Mouse (Mus musculus) lung, adult 2 months (tissue): ENCODE data around the gene 9330182L06Rik.

Experiments used
- CTCF ChIP-seq: fragments of 200-500 bp; IDR thresholded peaks from 2 replicates; pipeline ENCODE4 v1.5.1; 2011; ENCODE audit warnings: mild to moderate bottlenecking, low read length, control low read depth; ENCODE audit not compliant: insufficient read depth
- POLR2A ChIP-seq: fragments of 200-500 bp; IDR thresholded peaks from 2 replicates; pipeline ENCODE4 v1.6.1; 2011; ENCODE audit warnings: low read depth, mild to moderate bottlenecking, control low read depth, low read length, borderline replicate concordance; ENCODE audit errors: extremely low read depth

DNA sequence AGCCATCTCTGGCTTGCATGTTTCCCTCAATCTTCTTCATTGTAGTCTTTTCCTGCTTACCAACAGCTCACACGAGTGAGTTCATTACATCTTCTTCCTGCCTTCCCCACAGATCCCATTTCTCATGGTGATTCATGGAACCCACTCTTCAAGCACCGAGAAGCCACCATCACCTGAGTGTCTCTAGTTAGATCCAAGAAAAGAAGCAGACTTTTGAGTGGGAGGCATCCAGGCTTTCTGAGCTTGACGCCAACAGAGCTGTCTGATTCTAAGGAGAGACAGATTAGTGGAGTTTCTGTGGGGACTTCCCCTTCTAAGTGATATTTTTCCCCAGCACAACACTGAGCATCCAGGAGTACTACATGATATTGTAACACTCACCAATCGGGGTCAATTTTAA, 259.6 kb downstream of the 9330182L06Rik start:
- TF ChIP-seq POLR2A = no peak
- no peak for TF ChIP-seq CTCF
